Mouse (Mus musculus): ENCODE measurements around the gene Sptbn2.
A peak's percentile ranks its signal among the peaks of the same experiment; 100 is the strongest.
"Not testable (repeated sequence)": the region's sequence is repeated elsewhere in the genome, so short reads cannot be mapped to it uniquely, and the experiment has no call there.

The Sptbn2 gene

DNA sequence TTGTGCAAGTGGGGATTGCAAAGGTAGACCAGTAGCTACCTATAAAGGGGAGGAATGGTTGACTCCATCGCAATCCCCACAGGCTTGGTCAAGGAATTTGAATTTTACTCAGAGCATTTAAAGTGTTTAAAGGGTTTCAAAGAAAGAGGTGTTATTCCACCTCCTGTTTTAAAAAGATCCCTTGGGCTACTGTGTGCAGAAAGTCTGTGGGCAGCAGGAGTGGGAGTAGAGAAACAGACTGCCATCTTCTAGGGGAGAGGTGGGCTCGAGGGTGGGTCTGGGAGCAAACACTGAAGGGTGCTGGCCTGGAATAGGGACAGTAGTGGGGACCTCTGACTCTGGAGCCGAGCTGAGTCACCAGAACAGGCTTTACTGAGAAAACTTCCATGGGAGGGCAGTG lies 22.1 kb downstream of the Sptbn2 start:
- no peak for DNase-seq

DNA sequence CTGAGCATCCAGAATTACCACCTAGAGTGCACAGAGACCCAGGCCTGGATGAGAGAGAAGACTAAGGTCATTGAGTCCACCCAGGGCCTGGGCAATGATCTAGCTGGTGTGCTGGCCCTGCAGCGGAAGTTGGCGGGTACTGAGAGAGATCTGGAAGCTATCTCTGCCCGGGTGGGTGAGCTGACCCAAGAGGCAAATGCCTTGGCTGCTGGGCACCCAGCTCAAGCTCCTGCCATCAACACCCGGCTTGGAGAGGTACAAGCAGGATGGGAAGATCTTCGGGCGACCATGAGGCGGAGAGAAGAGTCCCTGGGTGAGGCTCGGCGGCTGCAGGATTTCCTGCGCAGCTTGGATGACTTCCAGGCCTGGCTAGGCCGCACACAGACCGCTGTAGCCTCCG lies 26.9 kb downstream of the Sptbn2 start:
- DNase-seq: no peak

DNA sequence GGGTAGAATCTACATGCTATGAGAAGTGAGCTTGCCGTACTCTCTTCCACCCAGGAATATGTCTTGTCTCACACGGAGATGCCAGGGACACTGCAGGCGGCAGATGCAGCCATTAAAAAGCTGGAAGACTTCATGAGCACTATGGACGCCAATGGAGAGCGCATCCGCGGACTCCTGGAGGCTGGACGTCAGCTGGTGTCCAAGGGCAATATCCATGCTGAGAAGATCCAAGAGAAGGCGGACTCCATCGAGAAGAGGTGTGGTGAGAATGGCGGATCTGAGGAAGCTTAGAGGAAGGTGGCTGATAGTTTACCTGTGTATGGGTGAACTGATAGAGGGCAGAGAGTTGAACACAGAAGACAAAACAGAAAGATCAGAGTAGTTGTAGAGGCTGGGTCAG lies 28.1 kb downstream of the Sptbn2 start:
- DNase-seq: no peak

DNA sequence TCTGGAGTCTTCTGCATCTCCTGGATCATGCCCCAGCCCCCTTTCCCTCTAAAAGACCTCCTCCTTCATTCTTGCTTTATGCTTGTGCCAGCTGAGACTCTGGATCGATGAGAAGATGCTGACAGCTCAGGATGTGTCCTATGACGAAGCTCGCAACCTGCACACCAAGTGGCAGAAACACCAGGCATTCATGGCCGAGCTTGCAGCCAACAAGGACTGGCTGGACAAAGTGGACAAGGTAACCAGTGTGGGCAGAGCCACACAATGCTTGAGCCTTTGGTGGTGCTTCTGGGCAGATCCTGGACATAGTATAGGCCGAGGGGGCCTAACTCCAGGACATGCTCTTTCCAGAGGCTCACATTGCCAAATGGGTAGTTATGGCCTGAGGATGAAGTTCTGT lies 28.8 kb downstream of the Sptbn2 start:
- DNase-seq: no peak

DNA sequence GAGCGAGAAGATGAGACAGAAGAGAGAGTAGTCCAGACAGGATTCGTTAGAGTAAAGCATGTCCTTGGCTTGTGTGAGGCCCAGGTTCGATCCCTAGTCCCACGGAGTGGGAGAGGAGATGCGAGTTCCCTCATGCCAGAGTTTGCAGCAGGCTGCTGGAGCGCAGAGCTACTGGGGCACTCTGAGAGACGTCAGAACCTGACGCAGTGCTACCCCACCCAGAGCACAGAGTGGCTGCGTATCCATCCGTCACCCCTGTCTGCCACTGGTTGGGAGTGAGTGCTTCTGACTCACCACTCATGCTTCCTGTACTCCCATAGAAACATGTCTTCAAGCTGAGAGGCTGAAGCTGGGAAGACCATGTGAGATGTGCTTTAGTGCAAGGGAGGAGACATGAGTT lies 30.5 kb downstream of the Sptbn2 start:
- DNase-seq: no peak

DNA sequence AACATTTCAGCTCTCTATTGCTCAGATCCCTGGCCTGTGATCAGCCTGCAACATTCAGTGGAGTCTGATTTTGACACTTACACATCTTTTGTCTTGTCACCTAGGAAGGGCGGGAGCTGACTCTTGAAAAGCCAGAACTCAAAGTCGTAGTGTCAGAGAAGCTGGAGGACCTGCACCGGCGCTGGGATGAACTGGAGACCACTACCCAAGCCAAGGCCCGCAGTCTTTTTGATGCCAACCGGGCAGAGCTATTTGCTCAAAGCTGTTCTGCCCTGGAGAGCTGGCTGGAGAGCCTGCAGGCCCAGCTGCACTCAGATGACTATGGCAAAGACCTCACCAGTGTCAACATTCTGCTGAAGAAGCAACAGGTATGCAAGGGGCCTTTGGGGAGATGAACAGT lies 31.3 kb downstream of the Sptbn2 start:
- DNase-seq: no peak

DNA sequence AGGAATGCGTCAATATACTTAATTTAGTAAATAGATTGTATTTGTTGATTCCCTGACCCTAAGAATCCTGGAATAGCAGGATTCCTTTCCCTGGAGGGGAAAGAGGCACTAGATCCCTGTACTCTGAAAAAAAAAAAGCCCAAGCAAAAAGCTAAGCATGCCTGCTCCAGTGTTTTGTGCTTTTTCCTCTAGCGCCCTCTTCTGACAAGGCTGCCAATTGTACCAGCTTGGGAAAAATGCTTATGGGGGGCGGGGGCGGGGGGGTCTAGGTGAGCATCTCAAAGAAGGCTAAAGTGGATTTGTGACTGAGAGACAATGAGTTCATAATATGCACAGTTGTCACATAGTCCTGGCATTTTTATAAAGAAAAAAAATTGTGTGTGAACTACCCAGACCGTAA lies 32.6 kb downstream of the Sptbn2 start:
- no peak for DNase-seq

DNA sequence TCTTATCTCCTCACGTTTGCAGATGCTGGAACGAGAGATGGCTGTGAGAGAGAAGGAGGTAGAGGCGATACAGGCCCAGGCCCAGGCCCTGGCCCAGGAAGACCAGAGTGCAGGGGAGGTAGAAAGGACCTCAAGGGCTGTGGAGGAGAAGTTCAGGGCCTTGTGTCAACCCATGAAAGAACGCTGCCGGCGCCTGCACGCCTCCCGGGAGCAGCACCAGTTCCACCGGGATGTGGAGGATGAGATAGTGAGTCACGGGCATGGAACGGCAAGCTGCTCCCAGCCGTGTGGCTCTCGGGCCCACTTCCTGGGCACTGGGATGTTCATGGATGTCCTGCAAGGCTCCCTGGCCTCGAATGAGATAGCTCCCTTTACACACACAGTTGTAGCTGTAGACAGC lies 33.1 kb downstream of the Sptbn2 start:
- no peak for DNase-seq

DNA sequence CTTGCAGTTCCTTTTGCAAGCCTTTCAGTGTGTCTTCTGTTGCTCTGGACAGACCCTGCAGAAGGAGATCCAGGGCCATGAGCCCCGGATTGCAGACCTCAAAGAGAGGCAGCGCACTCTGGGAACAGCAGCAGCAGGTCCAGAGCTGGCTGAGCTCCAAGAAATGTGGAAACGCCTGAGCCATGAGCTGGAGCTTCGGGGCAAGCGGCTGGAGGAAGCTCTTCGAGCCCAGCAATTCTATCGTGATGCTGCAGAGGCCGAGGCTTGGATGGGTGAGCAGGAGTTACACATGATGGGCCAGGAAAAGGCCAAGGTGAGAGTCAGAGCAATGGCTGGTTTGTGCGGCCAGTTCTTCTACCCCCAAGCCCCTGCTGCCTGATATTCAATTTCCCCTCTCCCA lies 34.1 kb downstream of the Sptbn2 start:
- DNase-seq: no peak

DNA sequence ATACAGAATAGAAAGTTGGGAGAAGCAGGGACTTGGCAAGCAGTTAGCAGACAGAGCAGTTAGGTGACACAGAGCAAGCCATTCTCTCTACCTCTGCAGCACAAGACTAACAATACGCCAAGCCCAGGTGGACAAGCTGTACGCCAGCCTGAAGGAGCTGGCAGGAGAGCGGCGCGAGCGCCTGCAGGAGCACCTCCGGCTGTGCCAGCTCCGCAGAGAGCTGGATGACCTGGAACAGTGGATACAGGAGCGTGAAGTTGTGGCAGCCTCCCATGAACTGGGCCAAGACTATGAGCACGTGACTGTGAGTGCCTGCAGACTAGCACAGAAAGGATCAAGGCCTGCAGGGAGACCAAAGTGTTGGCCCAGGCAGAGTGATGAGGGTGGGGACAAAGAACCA lies 34.7 kb downstream of the Sptbn2 start:
- DNase-seq: no peak

DNA sequence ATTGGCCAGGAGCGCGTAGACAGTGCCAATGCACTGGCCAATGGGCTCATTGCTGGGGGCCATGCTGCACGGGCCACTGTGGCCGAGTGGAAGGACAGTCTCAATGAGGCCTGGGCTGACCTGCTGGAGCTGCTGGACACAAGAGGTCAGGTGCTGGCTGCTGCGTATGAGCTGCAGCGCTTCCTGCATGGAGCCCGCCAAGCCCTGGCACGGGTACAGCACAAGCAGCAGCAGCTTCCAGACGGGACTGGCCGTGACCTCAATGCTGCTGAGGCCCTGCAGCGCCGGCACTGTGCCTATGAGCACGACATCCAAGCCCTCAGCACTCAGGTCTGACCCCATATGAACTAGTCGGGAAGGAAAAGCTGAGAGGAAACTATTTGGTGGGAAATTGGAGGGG lies 35.6 kb downstream of the Sptbn2 start:
- DNase-seq: no peak

DNA sequence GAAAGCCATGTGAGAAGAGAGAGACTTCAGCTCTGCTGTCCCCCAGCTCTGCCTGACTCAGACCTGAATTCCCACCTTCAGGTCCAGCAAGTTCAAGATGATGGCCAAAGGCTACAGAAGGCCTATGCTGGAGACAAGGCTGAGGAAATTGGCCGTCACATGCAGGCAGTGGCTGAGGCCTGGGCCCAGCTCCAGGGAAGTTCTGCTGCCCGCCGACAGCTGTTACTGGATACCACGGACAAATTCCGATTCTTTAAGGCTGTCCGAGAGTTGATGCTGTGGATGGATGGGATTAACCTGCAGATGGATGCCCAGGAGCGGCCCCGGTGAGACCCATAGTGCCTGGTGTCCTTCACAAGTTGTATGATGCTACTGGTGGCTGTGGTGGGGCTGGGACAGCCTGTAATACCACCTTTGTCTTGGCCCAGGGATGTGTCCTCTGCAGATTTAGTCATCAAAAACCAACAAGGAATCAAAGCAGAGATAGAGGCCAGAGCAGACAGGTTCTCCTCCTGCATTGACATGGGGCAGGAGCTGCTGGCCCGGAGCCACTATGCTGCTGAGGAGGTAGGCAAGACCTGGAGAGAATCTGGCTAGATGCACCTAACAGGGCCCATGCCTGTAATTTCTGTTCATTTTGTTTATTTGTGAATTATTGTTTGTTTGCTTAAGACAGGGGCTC lies 36.8 kb downstream of the Sptbn2 start:
- DNase-seq: no peak

DNA sequence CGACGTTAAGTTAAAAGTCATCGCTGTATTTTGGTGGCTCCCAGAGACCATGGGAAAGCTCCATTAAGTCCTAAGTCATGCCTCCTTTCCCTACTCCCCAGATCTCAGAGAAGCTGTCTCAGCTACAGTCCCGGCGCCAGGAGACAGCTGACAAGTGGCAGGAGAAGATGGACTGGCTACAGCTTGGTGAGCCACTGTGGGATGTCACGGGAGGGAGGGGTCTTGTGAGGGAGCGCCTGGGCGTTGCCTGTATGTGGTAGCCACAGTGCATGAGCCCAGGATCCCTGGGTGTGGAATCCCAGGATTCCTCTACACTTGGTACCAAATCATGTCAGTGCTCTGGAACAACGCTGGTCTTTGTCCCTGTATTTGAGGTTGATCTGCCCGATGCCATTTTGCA lies 37.5 kb downstream of the Sptbn2 start:
- DNase-seq: no peak

DNA sequence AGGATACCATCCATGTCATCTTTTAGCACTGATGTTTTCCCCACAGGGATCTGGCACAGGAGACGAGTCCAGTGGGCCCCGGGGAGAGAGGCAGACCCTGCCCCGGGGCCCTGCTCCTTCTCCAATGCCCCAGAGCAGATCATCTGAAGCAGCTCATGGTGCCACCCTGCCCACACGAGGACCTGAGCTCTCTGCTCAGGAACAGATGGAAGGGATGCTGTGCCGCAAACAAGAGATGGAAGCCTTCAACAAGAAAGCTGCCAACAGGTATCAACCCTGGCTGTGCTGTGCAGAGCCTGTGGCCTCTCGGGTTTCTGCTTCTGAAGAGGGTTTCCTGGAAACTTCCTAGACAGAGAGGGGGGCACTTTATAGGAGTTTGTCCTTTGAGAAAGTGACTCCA lies 39.0 kb downstream of the Sptbn2 start:
- no peak for DNase-seq

DNA sequence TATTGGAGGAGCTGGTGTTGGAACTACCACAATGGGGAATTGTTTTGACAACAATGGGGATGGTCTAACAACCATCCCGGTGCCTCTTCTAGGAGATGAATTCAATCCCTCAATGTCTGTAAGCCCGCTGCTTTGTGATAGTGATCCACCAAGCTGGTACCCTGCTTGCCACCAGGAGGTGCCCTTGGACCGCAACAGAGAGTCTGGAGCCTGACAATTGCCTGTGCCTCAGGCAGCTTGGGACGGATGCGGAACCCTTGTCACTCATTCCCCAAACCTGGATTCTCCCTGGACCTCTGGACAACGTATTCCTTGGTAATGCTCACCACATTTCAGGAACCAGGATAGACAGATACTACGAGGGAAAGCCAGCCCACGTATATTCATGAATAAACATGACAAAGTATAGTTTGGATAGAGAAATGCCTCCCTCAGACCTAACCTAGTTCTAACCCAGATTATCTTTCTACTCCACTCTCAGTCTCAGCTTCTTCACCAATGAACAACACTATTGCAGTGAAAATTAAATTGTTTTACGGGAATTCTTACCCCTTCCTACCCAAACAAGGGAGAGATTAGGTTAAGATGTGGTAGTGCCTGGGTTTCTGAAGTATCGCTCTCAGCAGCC lies 44.7 kb downstream of the Sptbn2 start:
- DNase-seq: peak; percentile 89

DNA sequence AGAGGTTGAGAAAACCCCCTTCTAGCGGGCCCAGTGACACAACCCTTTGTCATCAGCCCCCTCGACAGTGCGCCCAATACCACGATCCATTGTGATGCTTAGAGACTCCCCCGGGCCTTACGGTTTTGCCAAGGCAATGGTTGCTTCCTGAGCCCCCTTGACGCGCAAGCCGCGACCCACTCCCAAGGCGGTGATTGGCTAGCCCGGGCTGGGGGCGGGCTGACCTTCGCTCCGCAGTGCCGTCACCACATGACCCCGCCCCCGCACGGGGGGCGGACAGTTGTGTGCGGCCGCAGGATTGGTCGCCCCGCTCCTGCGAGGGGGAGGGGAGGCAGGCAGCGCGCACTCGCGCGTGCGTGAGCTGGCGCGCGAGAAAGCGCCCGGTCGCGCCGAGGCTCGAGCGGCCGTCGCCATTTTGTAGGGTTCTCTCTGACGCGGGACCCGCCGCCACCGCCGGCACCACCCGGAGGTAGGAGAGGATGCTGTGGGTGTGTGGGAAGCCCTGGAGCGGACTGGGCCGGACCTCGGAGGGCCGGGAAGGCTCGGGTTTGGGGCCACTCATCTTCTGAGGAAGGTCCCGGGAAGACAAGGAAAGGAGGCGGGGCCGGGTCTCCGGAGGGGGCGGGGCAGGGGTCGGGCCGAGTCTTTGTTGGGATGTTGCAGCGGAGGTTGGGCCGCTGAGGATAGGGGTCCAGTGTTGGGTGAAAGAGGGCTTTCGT lies 45.4 kb downstream of the Sptbn2 start, which contains the start of gene Rbm4b:
Rbm4b (plus strand) TSS at position 305 of the 719 bp plus-strand sequence.
- peak; percentile 95 for DNase-seq

DNA sequence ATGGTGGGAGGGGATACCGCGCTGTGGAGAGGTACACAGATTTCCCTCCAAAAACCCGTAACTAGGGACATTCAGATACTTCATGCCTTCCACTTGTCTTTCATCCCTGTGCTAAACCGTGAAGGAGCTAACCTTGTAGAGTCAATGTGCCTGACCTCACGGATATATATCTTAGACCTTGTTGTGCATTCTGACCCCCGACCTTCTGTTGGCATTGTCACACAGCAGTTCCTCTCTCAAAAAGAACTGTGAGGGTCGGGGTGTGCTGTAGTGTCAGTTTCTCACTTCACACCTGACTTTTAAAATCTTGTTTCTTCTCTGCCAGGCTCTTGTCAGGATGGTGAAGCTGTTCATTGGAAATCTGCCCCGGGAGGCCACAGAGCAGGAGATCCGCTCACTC lies 46.0 kb downstream of the Sptbn2 start:
- no peak for DNase-seq

DNA sequence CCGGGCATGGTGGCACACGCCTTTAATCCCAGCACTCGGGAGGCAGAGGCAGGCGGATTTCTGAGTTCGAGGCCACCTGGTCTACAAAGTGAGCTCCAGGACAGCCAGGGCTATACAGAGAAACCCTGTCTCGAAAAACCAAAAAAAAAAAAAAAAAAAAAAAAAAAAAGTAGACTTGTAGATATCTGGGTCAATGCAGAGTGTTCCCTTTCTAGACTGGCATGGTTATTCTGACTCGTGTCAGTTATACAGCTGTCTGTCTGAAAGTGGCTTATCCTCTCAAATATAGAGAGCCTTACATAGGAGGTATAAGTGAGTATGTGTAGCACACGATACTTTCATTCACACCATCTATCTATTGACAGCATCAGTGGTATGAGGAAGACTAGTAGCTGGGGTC lies 49.6 kb downstream of the Sptbn2 start:
- DNase-seq: not testable (repeated sequence)

DNA sequence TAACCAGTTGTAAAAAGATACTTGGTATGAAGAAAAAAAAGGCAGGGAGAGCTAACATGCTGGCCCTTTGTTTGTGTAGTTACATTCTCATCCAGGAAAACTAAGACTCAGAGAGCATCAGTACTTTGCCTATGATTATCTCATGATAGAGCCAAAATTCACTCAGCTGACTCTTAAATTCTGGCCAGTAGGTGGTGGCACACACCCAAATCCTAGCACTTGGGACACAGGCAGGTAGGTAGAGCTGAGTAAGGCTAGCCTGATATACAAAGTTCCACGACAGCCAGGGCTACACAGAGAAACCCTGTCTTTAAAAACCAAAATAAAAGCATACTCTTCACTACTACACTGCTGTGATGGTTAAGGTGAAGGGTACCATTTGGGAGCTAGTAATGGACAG lies 51.9 kb downstream of the Sptbn2 start:
- peak; percentile 38 for DNase-seq

DNA sequence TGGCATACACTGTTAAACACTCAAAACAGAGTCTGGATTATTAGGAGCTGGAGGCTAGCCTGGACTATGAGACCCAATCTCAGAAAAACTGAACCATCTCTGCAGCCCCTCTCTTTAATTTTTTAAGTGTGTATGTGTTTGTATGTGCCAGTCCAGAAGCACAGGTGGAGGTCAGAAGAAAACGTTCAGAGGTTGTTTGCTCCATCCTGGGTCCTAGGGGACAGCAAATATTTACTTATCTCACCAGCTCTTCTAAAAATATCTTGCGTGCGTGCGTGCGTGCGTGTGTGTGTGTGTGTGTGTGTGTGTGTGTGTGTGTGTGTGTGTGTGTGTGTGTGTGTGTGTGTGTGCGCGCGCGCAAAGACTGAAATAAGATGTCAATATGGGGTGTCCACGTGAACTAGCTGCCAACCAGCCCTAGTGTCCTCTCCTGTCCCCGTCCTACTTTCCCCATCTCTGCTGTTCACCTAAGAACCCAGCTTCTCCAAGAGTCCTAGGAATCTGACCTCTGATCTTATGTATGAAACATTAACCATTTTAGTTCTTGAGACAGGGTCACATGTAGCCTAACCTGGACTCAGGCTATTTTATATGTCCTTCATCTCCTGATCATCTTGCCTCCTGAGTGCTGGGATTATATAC lies 56.7 kb downstream of the Sptbn2 start:
- DNase-seq: no peak

DNA sequence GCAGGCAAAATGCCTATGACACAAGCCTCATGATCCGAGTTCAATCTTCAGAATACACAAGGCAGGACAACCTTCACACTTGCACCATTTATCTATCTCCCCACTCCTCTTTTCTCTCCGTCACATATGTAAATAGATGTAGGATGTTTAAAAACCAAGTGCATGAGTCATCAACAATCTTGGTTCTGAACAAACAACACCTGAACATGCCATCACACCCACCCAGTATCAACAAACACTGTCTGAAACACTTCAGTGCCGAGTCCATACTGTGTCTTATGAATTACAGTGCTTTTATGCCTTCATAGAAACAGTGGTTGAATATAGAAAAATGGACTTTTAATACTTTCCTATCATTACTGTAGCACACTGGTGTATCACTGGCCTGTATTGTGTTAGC lies 61.8 kb downstream of the Sptbn2 start:
- no peak for DNase-seq

DNA sequence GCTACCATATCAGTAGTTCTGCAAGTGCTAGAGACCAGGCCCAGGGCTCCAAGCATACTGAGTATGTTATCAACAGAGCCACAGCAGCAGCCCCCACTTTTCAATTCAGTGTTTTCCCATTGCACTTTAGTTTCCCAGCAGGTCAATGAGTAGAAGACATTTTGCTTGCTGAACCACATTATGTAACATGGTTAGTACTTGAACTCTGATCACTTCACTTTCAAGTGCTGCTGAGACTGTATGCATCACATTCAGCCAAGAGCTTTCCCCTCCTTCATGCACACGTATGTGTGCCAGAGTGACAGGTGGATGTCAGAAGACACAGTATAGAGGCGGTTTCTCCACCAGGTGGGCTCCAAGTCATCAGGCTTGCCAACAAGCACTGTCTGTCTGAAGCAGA lies 71.9 kb downstream of the Sptbn2 start:
- no peak for DNase-seq

DNA sequence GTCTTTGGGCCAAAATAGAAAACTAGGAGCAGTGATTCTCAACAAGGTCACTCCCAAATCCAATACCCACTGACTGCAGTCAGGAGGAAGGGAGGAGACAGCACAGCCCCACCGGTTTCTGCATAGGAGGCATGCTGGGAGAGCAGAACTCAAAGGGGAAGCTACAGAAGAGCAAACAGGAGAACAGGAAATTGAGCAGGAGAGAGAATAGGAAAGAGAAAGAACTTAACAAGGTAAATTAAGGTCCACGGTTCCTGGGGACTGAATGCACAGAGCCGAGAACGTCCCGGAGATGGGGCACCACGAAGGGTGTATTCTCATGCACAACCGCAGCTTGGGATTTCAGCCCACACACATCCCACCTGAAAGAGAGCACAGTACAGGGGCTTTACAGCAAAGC lies 74.2 kb downstream of the Sptbn2 start:
- no peak for DNase-seq

DNA sequence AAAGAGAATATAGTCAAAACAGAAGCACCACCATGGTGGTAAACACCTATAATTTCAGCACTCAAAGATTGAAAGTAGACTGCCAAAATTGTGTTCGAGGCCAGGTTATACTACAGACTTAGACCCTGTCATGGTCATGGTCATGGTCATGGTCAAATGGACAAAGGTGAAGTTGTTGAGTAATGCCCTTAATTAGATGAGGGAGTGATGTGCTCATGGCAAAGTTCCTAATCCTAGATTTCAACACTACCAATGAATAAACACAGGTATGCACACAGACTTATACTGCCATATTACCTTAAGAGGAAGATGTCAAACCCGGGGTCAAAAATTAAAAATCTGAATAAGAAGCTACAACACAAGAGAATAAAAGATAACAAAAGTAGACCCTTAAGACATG lies 75.3 kb downstream of the Sptbn2 start:
- no peak for DNase-seq

All from kidney, adult 11 months (tissue).